Mouse (Mus musculus): ENCODE data around the gene Ube2f. TPM values are rescaled to one million over a fixed set of nuclear protein-coding genes. Genes with fewer than 3 reads are reported as not detected.

Gene Ube2f
- total RNA-seq, 1 experiment, result 41.5 TPM

GRCm38 (mm10) chr1:91277480-91277879 is 27.4 kb downstream of the Ube2f start:
- no peak for TF ChIP-seq ZC3H11A (IDR thresholded peaks at IDR 0.05; ENCODE audit: borderline replicate concordance, low read depth, low read length)
- TF ChIP-seq ZNF384 (IDR thresholded peaks at IDR 0.05; ENCODE audit: low read depth, low read length), result no peak
- no peak for TF ChIP-seq CHD2 (IDR thresholded peaks at IDR 0.05; ENCODE audit: low read depth, low read length)
- no peak for TF ChIP-seq HCFC1 (IDR thresholded peaks at IDR 0.05; ENCODE audit: borderline replicate concordance, insufficient read depth, low read length)
- TF ChIP-seq MAFK (IDR thresholded peaks at IDR 0.05; ENCODE audit: insufficient read depth, low read depth, low read length), result no peak
- no peak for DNase-seq (ENCODE audit: low read depth, low spot score)
- Histone ChIP-seq H3K36me3 (ENCODE audit: control insufficient read depth, insufficient read depth, low read length, poor library complexity, severe bottlenecking) (peaks cover 18% of the 10 kb centered on the region), H3K9ac (ENCODE audit: insufficient read depth, low read depth, low read length, poor library complexity, severe bottlenecking) (no peak overlapping the region), H3K27ac (ENCODE audit: insufficient read depth, low read depth, low read length, poor library complexity, severe bottlenecking) (no peak overlapping the region), H3K4me1 (ENCODE audit: control insufficient read depth in 2 of 2, insufficient read depth in 2 of 2, low read length in 2 of 2, poor library complexity in 1 of 2) (no peaks in the 10 kb centered on the region), H3K4me3 (ENCODE audit: insufficient read depth in 1 of 2, low read depth in 1 of 2, low read length in 2 of 2, poor library complexity in 1 of 2, severe bottlenecking in 1 of 2) (no peak overlapping the region), H3K9me3 (ENCODE audit: control insufficient read depth, insufficient read depth, low read depth, low read length) (no peaks in the 10 kb centered on the region)
- in situ Hi-C loops (cut with MboI; ENCODE audit: low sequenced_read_pairs in 2 of 2, unreplicated experiment in 2 of 2), result no loop called here

DNA sequence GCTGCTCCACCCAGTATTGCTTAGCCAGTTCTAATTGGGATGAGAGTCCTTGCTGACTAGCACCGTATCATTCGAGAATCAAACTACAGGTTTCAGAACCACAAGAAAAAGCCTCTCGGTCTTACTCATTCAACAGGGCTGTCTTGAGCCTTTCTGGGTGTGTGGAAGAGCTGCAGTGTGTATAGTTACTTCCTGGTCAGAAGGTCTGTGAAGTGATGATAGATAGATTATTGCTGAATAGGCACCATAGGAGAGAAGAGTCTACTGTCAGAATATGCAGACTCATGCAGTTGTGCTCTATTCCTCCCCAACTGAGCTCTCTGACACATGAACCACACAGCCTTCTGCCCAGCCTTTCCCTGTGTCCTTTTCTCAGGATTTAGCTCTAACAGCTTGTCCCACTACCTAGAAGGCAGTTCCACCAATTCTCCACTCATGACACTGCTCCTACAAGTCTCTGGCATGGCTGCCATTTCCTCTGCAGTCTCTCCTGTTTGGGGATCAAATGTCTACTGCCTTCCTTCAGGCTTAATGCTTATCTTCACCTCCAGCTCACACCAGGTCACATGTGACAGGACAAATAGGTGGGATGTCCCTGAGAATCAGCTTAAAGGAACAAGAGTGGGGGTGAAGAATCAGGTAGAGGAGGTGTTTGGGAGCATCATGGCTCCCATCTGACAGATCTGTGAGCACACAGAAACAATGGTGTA is 28.5 kb downstream of the Ube2f start:
- in situ Hi-C loops (cut with MboI; ENCODE audit: low sequenced_read_pairs in 2 of 2, unreplicated experiment in 2 of 2), result no loop called here
- no peak overlapping the region for H3K4me3 ChIP-seq (ENCODE audit: insufficient read depth in 1 of 2, low read depth in 1 of 2, low read length in 2 of 2, poor library complexity in 1 of 2, severe bottlenecking in 1 of 2)
- H3K9ac ChIP-seq (ENCODE audit: insufficient read depth, low read depth, low read length, poor library complexity, severe bottlenecking), result no peak overlapping the region
- DNase-seq (ENCODE audit: low read depth, low spot score), result no peak
- no peak overlapping the region for H3K27ac ChIP-seq (ENCODE audit: insufficient read depth, low read depth, low read length, poor library complexity, severe bottlenecking)
- H3K4me1 ChIP-seq (ENCODE audit: control insufficient read depth in 2 of 2, insufficient read depth in 2 of 2, low read length in 2 of 2, poor library complexity in 1 of 2), result no peaks in the 10 kb centered on the region
- H3K36me3 ChIP-seq (ENCODE audit: control insufficient read depth, insufficient read depth, low read length, poor library complexity, severe bottlenecking), result peaks cover 18% of the 10 kb centered on the region
- no peaks in the 10 kb centered on the region for H3K9me3 ChIP-seq (ENCODE audit: control insufficient read depth, insufficient read depth, low read depth, low read length)
- TF ChIP-seq ZNF384 (IDR thresholded peaks at IDR 0.05; ENCODE audit: low read depth, low read length) (no peak), MAFK (IDR thresholded peaks at IDR 0.05; ENCODE audit: insufficient read depth, low read depth, low read length) (no peak), HCFC1 (IDR thresholded peaks at IDR 0.05; ENCODE audit: borderline replicate concordance, insufficient read depth, low read length) (no peak), CHD2 (IDR thresholded peaks at IDR 0.05; ENCODE audit: low read depth, low read length) (no peak), ZC3H11A (IDR thresholded peaks at IDR 0.05; ENCODE audit: borderline replicate concordance, low read depth, low read length) (no peak)

DNA sequence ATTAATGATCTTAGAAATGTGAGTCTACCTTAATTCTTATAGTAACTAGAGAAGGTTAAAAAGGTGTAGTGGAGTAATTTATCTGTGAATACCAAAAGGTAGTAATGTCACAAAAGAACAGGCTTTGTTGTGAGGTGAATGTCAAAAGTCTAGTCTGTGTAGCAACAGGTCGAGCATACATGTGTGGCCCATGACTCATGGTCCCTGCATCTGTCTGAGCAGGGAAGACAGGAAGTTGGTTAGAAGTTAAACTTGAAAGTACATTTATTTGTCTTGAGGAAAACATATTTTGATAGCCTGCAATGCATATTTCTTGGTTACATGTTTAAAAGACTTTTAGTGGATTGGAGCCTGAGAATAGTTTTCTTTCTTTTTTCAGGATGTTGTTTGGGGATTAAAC is 29.0 kb downstream of the Ube2f start:
- in situ Hi-C loops (cut with MboI; ENCODE audit: low sequenced_read_pairs in 2 of 2, unreplicated experiment in 2 of 2), result no loop called here
- H3K4me1 ChIP-seq (ENCODE audit: control insufficient read depth in 2 of 2, insufficient read depth in 2 of 2, low read length in 2 of 2, poor library complexity in 1 of 2), result no peaks in the 10 kb centered on the region
- H3K27ac ChIP-seq (ENCODE audit: insufficient read depth, low read depth, low read length, poor library complexity, severe bottlenecking), result no peak overlapping the region
- H3K36me3 ChIP-seq (ENCODE audit: control insufficient read depth, insufficient read depth, low read length, poor library complexity, severe bottlenecking), result peaks cover 18% of the 10 kb centered on the region
- no peaks in the 10 kb centered on the region for H3K9me3 ChIP-seq (ENCODE audit: control insufficient read depth, insufficient read depth, low read depth, low read length)
- no peak overlapping the region for H3K9ac ChIP-seq (ENCODE audit: insufficient read depth, low read depth, low read length, poor library complexity, severe bottlenecking)
- H3K4me3 ChIP-seq (ENCODE audit: insufficient read depth in 1 of 2, low read depth in 1 of 2, low read length in 2 of 2, poor library complexity in 1 of 2, severe bottlenecking in 1 of 2), result no peak overlapping the region
- TF ChIP-seq MAFK (IDR thresholded peaks at IDR 0.05; ENCODE audit: insufficient read depth, low read depth, low read length) (no peak), ZNF384 (IDR thresholded peaks at IDR 0.05; ENCODE audit: low read depth, low read length) (no peak), HCFC1 (IDR thresholded peaks at IDR 0.05; ENCODE audit: borderline replicate concordance, insufficient read depth, low read length) (no peak), ZC3H11A (IDR thresholded peaks at IDR 0.05; ENCODE audit: borderline replicate concordance, low read depth, low read length) (no peak), CHD2 (IDR thresholded peaks at IDR 0.05; ENCODE audit: low read depth, low read length) (no peak)
- DNase-seq (ENCODE audit: low read depth, low spot score), result no peak

- DNase-seq (ENCODE audit: low read depth, low spot score), result no peak
- Histone ChIP-seq H3K27ac (ENCODE audit: insufficient read depth, low read depth, low read length, poor library complexity, severe bottlenecking) (no peak overlapping the region), H3K4me3 (ENCODE audit: insufficient read depth in 1 of 2, low read depth in 1 of 2, low read length in 2 of 2, poor library complexity in 1 of 2, severe bottlenecking in 1 of 2) (no peak overlapping the region), H3K9me3 (ENCODE audit: control insufficient read depth, insufficient read depth, low read depth, low read length) (no peaks in the 10 kb centered on the region), H3K36me3 (ENCODE audit: control insufficient read depth, insufficient read depth, low read length, poor library complexity, severe bottlenecking) (peaks cover 30% of the 10 kb centered on the region), H3K9ac (ENCODE audit: insufficient read depth, low read depth, low read length, poor library complexity, severe bottlenecking) (no peak overlapping the region), H3K4me1 (ENCODE audit: control insufficient read depth in 2 of 2, insufficient read depth in 2 of 2, low read length in 2 of 2, poor library complexity in 1 of 2) (no peaks in the 10 kb centered on the region)
- in situ Hi-C loops (cut with MboI; ENCODE audit: low sequenced_read_pairs in 2 of 2, unreplicated experiment in 2 of 2), result no loop called here
- TF ChIP-seq MAFK (IDR thresholded peaks at IDR 0.05; ENCODE audit: insufficient read depth, low read depth, low read length) (no peak), CHD2 (IDR thresholded peaks at IDR 0.05; ENCODE audit: low read depth, low read length) (no peak), ZNF384 (IDR thresholded peaks at IDR 0.05; ENCODE audit: low read depth, low read length) (no peak), ZC3H11A (IDR thresholded peaks at IDR 0.05; ENCODE audit: borderline replicate concordance, low read depth, low read length) (no peak), HCFC1 (IDR thresholded peaks at IDR 0.05; ENCODE audit: borderline replicate concordance, insufficient read depth, low read length) (no peak)
Measured at GRCm38 (mm10) chr1:91282582-91282981, 32.5 kb downstream of the Ube2f start.
